Mouse (Mus musculus) cerebellum, adult 8-10 months (tissue): ENCODE data around the gene Ciao2b.
A peak's percentile ranks its signal among the peaks of the same experiment; 100 is the strongest.

ENCODE experiments used
- DNase-seq: peaks from one replicate; pipeline ENCODE4 v3.0.0; 2022

Gene Ciao2b

DNA sequence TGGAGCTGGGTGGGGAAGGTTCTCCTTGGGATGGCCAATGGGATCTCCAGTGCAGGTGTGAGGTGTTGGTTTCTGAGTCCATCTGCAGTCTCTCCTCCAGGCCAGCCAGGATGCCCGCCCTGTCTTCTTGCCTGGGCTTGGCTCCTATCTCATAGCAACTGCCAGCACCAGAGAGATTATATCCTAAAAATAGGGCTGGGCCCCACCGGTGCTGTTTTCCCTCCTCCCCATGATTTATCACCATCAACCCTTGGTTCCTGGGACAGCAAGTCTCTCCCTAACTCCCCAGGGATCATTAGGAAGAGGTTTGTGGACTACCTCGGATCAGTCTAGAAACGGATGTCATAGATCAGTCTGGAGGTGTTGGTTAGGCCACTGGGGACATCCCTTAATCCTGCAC, 28.6 kb downstream of the Ciao2b start:
- DNase-seq = no peak

- no peak for DNase-seq
These were observed 30.2 kb downstream of the Ciao2b start for GRCm38 (mm10) chr8:104611613-104612012.

DNA sequence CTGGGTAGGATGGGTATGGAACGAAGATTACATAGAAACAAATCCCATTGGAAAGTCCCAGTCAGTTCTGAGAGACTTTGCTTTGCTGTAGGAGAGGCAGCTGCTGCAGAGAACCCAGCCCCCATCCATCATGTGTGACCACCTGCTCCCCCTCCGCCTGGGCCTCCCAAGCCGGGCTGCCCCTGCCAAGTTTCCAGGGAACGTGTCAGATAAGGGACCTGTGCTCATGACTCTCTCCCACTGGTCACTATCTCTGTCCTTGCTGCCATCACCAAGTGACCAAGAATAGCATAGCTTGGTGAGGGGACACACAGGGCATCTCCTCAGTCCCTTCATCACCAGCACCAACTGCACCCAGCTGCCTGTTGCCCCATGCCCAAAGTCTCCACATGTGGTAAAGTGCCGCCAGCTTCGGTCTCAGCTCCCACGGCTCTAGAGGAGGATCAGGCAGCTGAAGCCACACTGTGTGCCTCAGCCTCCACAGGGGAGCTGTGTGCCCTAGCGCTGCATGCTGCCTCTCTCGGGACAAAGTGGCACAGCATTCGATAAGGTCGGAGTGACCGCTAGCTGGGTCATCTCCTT, 31.5 kb downstream of the Ciao2b start:
- DNase-seq = no peak

- no peak for DNase-seq
These were observed 32.5 kb downstream of the Ciao2b start for GRCm38 (mm10) chr8:104609222-104609621.

- DNase-seq = peak; percentile 28
These were observed 33.8 kb downstream of the Ciao2b start for GRCm38 (mm10) chr8:104607944-104608343.

DNA sequence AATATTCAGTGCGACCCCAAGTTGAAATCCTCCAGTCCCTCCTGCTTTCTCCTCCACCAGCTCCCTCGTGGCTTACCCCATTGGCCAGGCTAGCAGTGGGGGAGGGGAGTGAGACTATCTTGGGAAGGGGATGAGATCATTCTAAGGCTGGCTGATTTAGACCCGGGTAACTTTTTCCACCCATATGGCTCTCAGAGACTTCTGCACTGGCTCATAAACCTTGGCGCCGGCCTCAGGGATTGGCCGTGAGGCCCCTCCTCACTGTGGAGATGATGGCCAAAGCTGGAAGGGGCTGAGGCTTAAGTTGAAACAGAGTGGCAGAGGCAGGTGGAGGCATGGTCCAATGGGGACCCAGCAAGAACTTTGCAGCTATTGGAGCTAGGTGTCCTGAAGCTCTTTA, 35.4 kb downstream of the Ciao2b start:
- DNase-seq = no peak

DNA sequence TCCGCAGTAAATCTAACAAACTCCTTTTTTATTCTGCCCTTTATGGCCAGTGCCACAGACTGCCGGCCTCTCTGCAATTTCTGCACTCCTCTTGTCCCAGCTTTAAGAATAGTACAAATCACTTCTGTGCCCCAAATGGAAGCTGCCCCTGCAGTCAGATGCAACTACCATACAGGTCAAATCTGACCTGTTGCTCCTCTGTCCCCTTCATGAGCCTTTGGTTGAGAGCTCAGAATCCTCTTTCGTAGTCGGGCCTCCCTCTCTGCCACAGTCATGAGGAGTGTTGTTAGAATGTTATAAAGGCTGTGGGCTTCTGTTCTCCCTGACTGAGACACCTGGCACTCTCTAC, 38.5 kb downstream of the Ciao2b start:
- DNase-seq = no peak

DNA sequence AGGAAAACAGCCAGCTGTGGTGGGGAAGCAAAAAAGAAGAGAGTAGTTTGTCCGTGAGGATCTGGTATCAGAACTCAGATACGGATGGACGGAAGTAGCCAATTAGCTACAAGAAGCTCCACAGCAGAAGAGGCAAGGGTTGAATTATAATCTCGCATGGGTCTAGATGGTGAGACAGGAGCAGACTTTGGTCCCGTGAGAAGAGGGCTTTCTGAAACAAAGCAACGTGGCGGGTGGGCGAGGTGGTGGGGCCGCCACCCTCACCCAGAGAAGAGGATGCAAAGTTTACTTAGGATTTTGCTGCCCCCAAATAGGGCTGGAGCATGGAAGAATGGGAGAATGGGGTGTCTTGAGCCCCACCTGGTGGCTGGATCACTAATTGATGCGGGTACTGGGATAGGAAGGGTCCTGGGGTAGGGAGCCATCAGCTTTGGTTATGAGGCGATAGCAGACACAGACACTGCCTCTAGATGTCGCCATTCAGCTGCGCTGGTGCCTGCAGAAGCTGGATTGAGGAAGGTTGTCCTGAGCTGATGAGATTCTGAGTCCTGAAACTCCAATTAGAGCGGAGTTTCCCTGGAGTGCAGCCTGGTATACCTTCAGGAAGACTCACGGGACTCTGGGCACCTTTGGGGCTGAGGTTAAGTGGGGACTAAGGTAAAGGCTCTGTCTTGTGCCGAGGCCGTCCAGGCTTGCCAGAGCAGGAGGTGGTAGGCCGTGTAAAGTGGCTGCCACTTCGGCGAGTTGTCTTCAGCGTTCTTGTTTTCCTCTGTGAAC, 39.1 kb downstream of the Ciao2b start:
- DNase-seq = peak; percentile 69

DNA sequence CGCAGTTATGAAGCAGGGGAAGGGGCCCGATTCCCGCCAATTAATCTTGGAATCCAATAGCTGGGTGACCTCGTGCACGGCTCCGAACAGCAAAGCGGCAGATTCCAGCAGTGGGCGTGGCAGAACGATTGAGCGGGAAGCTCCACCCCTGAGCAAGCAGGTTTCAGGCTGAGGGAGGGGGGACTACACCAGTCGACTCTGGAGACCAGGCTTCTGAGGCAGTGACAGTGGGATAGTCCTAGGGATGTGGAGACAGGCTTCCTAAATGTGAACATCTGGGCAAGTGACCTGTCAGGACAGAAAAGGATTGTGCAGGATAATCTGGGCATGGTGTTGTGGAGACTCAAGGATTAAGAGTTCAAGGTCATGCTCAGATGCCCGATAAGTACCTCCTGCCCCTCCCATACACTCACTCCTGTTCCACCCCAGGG, 39.8 kb downstream of the Ciao2b start:
- no peak for DNase-seq

GRCm38 (mm10) chr8:104601386-104601785, 40.4 kb downstream of the Ciao2b start:
- DNase-seq = no peak

DNA sequence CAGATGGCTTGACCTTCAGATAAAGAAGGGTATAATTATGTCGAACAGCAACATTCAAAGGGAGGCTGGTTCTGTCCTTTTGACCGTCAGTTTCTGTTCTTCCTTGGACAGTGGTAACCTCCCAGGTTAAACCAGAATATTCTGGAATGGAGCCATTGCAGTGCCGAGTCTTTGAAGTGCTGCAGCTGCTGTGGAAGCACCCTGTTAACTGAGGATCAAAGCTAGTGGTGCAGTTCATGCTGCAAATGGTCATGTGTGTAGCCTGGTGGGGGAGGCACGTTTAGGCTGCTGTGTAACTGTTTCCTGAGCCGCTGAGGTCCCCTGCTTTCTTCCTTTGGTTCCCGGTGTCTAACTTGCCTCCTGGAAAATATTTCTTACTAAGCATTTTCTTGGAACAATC, 43.3 kb downstream of the Ciao2b start:
- DNase-seq = no peak

DNA sequence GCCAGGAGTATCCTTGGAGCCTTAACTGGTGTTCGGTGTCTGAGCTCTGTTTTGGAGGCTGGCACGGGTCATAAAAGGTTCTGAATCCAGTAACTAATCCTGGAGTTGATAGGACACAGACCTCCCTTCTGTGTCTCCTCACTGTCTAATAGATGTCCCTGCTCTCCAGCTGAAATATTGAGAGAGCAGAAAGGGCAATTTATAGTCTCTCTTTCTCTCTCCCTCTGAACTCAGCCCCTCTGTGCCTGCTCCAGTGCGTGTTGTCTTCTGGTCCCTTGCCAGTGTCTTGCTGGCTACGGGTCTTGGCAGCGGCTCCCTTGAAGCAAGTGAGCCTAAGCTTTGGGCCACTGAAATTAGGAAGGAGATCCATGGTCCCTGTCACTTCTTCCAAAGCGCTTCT, 44.1 kb downstream of the Ciao2b start:
- no peak for DNase-seq

DNA sequence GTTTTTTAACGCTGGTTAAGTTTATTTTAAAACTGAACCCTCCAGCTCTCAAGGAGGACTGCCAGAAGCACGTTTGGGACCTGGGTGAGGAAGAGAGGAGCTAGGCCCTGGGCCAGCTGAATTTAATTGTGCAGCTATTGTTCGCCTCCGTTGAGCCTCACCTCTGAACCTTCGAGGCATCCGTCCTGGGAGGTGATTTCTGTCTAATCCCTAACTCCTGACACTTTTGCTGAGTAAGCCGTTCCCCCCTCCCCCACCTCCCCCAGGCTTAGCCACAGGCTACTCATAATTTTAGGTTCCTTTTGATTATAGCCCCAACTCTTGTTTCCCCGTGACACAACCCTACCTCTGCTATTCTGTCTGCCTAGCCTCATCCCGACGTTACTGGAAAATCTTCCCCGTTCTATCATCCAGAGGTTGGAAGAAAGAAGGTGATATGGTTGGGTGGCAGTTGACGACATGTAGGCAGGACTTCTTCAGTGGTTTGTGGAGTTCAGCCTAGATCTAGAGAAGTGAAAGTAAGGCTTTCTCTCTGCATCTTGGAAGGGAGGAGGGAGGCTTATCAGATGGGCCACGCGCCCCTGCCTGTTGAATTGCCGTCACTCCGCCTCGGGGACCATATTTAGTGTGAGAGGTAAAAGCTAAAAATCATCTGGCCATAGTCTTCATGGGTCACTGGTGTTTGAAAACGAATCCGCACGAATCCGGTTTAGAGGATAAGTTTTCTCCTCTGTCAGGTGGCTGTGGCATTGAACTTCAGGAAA, 45.8 kb downstream of the Ciao2b start:
- DNase-seq = no peak

GRCm38 (mm10) chr8:104594611-104595362, 47.0 kb downstream of the Ciao2b start:
- DNase-seq = no peak

DNA sequence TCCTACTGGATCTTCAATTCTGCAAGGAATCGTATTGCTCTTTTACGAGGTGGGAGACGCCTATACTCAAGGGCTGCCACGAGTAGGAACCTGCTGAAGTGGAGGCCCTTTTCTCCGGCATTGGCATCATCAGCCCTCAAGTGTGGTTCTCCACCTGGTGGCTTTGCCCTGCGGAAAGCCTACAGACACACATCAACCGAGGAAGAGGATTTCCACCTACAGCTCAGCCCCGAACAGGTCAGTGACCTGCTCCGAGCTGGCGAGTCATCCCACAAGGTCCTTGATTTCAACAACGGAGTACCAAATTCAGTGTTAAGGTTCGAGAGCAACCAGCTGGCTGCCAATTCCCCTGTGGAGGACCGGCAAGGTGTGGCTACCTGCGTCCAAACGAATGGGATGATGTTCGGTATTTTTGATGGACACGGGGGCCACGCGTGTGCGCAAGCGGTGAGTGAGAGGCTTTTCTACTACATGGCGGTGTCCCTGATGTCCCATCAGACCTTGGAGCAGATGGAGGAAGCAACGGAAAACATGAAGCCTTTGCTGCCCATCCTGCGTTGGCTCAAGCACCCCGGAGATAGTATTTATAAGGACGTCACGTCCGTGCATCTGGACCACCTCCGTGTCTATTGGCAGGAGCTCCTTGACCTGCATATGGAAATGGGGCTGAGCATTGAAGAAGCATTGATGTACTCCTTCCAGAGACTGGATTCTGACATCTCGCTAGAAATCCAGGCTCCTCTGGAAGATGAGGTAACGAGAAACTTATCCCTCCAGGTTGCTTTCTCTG, 48.0 kb downstream of the Ciao2b start:
- DNase-seq = no peak

DNA sequence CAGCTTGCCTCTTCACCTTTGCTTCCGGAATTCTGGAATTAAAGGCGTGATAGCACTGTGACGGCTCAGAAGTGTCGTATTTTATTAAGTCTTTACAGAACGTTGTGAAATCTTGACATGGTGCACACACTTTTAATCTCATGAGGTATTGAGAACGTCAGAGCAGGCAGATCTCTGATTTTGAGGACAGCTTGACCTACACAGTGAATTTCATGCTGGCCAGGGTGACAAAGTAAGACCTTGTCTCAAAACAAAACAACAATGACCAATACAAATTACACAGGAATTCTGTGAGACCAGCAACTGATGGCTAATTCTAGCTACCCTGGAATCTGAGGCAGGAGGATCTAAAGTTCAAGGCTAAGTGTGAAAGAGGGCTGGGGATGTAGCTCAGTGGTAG, 49.2 kb downstream of the Ciao2b start:
- DNase-seq = no peak

- DNase-seq = no peak
These were observed 49.9 kb downstream of the Ciao2b start for GRCm38 (mm10) chr8:104591856-104592255.

GRCm38 (mm10) chr8:104591133-104591834, 50.5 kb downstream of the Ciao2b start, which contains the start of gene Pdp2:
Pdp2 (plus strand) TSS chr8:104591451.
- DNase-seq = peak; percentile 95

DNA sequence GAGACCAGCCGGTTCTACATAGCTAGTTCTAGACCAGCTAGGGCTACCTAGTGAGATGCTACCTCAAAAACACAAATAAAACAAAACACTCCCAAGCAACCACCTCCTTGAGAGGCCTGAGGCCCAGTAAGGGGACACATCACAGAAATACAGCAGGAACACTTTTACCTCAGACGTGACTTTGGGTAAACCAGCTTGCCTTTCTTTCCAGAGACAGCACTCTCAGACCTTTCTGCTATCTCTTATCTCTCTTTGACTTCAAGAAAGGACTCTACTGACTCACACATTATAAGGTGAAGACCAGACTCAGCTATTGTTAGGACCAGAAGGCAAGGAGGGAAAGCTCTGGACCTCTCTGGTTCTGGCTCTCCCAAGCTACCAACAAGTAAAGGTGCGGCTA, 51.5 kb downstream of the Ciao2b start:
- no peak for DNase-seq
